Mouse (Mus musculus): ENCODE measurements at regions not wholly inside any gene's neighbourhood (a gene's known extent, or its start where the extent isn't known, plus 50 kb on each side); places are given as distances from the start of the nearest gene placed in this dataset.
"Not testable (repeated sequence)": the region's sequence is repeated elsewhere in the genome, so short reads cannot be mapped to it uniquely, and the experiment has no call there.

DNA sequence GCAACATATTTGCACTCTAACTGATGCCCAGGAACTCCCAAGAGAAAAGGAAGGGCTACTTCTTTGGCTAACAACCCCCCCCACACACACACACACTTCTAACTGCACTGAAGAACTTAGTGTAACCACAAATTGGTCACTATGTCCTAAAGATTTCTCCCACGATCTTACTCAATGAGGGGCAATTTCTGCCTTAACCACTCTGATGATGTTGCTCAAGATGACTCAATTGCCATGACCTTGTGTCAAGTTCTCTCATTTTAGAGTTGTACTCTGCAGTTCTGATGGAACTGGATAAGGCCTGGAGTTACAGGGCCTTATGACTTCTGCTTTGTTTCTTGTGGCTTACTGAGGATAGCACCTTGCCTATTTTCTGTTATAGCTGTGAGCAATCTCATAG, 81.7 kb downstream of the Sem1 start:
- WGBS: 81% methylated on average over 1 of the region's 1 CpGs

DNA sequence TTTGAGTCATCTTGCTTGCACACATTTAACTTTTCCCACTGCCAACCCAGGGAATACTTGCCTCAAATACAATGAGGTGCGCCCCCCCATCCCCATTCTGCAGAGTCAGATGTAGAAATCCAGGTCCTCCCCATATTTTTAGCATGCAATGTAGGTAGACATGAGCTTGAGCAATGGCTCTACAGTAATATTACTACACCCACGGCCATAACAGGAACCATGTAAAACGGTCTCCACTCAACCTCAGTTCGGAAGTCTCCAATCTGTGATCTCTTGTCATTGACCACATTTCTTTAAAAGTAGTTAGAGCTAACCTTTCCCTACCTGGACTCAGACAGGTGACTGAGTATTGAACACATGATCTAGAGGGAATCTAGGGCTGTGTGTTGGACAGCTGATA, 82.1 kb downstream of the Sem1 start:
- 88% methylated on average over 4 of the region's 4 CpGs for WGBS
- no peak for DNase-seq (ENCODE audit: extremely low read depth, low read depth, low spot score)
- H3K4me3 ChIP-seq (ENCODE audit: insufficient read depth, low read depth, low read length): no peak overlapping the region
- no peaks in the 10 kb centered on the region for H3K36me3 ChIP-seq (ENCODE audit: control insufficient read depth, insufficient read depth, low read length)
- H3K79me2 ChIP-seq (ENCODE audit: control insufficient read depth, insufficient read depth, low read length): no peaks in the 10 kb centered on the region
- TF ChIP-seq POLR2A (IDR thresholded peaks at IDR 0.05; ENCODE audit: extremely low read depth, insufficient read depth, low read length) (no peak), CTCF (IDR thresholded peaks at IDR 0.05; ENCODE audit: low read depth, low read length) (no peak)
- no peaks in the 10 kb centered on the region for H3K27me3 ChIP-seq (ENCODE audit: control insufficient read depth, insufficient read depth, low read length)
- H3K4me1 ChIP-seq (ENCODE audit: control insufficient read depth, insufficient read depth, low read length): no peaks in the 10 kb centered on the region
- no peak overlapping the region for H3K9ac ChIP-seq (ENCODE audit: low read depth, low read length)
- no peak overlapping the region for H3K27ac ChIP-seq (replicated peaks; ENCODE audit: insufficient read depth, low read depth, low read length)

More for the DNA sequence above, 81.7 kb downstream of the Sem1 start:
- Histone ChIP-seq H3K9ac (ENCODE audit: low read depth, low read length) (no peak overlapping the region), H3K79me2 (ENCODE audit: control insufficient read depth, insufficient read depth, low read length) (no peaks in the 10 kb centered on the region), H3K27me3 (ENCODE audit: control insufficient read depth, insufficient read depth, low read length) (no peaks in the 10 kb centered on the region), H3K27ac (replicated peaks; ENCODE audit: insufficient read depth, low read depth, low read length) (no peak overlapping the region), H3K4me3 (ENCODE audit: insufficient read depth, low read depth, low read length) (no peak overlapping the region), H3K36me3 (ENCODE audit: control insufficient read depth, insufficient read depth, low read length) (no peaks in the 10 kb centered on the region), H3K4me1 (ENCODE audit: control insufficient read depth, insufficient read depth, low read length) (no peaks in the 10 kb centered on the region)
- TF ChIP-seq POLR2A (IDR thresholded peaks at IDR 0.05; ENCODE audit: extremely low read depth, insufficient read depth, low read length): no peak
- no peak for DNase-seq (ENCODE audit: extremely low read depth, low read depth, low spot score)

DNA sequence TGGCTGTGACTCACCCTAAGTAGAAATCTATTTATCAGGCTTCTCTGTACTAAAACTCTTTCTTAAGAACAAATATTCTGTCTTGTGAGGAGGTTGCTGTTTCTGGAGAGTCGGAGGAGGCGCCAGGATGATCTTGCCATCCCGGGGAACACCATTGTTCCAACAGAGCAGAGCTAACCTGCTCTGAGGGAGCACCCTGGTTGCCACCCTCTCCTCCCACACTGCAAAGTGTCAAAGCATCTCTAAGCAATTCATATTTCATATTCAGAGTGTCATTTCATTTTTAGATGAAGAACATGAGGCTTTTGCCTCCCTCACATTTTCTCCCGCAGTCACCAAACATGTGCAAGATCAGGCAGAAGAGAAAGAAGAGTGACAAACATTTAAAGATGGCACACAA, 90.3 kb downstream of the Sem1 start:
- no peak overlapping the region for H3K4me3 ChIP-seq (ENCODE audit: insufficient read depth, low read depth, low read length)
- H3K27ac ChIP-seq (replicated peaks; ENCODE audit: insufficient read depth, low read depth, low read length): no peak overlapping the region
- H3K79me2 ChIP-seq (ENCODE audit: control insufficient read depth, insufficient read depth, low read length): no peaks in the 10 kb centered on the region
- DNase-seq (ENCODE audit: extremely low read depth, low read depth, low spot score): no peak
- WGBS: 84% methylated on average over 4 of the region's 4 CpGs
- TF ChIP-seq POLR2A (IDR thresholded peaks at IDR 0.05; ENCODE audit: extremely low read depth, insufficient read depth, low read length) (no peak), CTCF (IDR thresholded peaks at IDR 0.05; ENCODE audit: low read depth, low read length) (no peak)
- no peaks in the 10 kb centered on the region for H3K4me1 ChIP-seq (ENCODE audit: control insufficient read depth, insufficient read depth, low read length)
- no peaks in the 10 kb centered on the region for H3K36me3 ChIP-seq (ENCODE audit: control insufficient read depth, insufficient read depth, low read length)
- H3K9ac ChIP-seq (ENCODE audit: low read depth, low read length): no peak overlapping the region
- no peaks in the 10 kb centered on the region for H3K27me3 ChIP-seq (ENCODE audit: control insufficient read depth, insufficient read depth, low read length)

DNA sequence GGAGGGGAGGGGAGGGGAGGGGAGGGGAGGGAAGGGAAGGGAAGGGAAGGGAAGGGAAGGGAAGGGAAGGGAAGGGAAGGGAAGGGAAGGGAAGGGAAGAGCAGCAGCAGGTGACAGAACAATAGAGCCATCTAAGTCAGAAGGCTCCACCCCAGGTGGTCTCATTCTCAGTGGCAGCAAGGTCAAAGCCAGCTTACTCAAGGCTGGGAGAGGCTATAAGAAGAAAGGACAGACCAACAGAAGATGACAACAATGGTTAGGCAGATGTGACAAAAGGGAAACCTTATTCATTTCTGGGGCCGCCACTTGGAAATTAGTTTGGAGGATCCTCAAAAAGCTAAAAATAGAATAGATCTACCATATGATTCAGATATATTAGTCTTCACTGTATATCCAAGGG, 96.9 kb downstream of the Sem1 start:
- not testable (repeated sequence) for H3K27me3 ChIP-seq (ENCODE audit: control insufficient read depth, insufficient read depth, low read length); DNase-seq (ENCODE audit: extremely low read depth, low read depth, low spot score); H3K4me3 ChIP-seq (ENCODE audit: insufficient read depth, low read depth, low read length); H3K79me2 ChIP-seq (ENCODE audit: control insufficient read depth, insufficient read depth, low read length); H3K4me1 ChIP-seq (ENCODE audit: control insufficient read depth, insufficient read depth, low read length); H3K27ac ChIP-seq (replicated peaks; ENCODE audit: insufficient read depth, low read depth, low read length); H3K9ac ChIP-seq (ENCODE audit: low read depth, low read length); H3K36me3 ChIP-seq (ENCODE audit: control insufficient read depth, insufficient read depth, low read length)
- 100% methylated on average over 1 of the region's 1 CpGs for WGBS

DNA sequence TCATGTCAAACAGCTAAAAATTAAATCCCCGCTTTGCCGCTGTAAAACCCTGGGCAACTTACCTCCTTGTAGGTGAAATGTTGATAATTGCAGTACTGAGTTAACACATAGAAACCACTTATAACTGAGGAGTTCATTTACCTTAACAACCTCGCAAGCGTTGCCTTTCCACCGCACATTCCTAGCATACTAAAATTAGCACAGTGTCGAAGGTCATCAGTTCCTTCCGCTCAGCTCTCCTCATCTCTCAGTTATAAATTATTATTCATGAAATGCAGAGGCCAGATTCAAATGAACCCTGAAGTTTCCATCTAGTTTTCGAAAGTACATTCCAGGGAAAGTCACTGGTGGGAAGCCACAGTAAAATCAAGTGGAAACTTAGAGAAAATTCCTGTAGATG, 108.1 kb downstream of the Sem1 start:
- no peak for DNase-seq (ENCODE audit: extremely low read depth, low read depth, low spot score)
- H3K27ac ChIP-seq (replicated peaks; ENCODE audit: insufficient read depth, low read depth, low read length): no peak overlapping the region
- no peak for TF ChIP-seq POLR2A (IDR thresholded peaks at IDR 0.05; ENCODE audit: extremely low read depth, insufficient read depth, low read length)
- TF ChIP-seq CTCF (IDR thresholded peaks at IDR 0.05; ENCODE audit: low read depth, low read length): no peak
- H3K79me2 ChIP-seq (ENCODE audit: control insufficient read depth, insufficient read depth, low read length): no peaks in the 10 kb centered on the region
- no peak overlapping the region for H3K4me3 ChIP-seq (ENCODE audit: insufficient read depth, low read depth, low read length)
- H3K4me1 ChIP-seq (ENCODE audit: control insufficient read depth, insufficient read depth, low read length): no peaks in the 10 kb centered on the region
- H3K9ac ChIP-seq (ENCODE audit: low read depth, low read length): no peak overlapping the region
- no peaks in the 10 kb centered on the region for H3K36me3 ChIP-seq (ENCODE audit: control insufficient read depth, insufficient read depth, low read length)
- no peaks in the 10 kb centered on the region for H3K27me3 ChIP-seq (ENCODE audit: control insufficient read depth, insufficient read depth, low read length)
- 77% methylated on average over 8 of the region's 8 CpGs for WGBS

DNA sequence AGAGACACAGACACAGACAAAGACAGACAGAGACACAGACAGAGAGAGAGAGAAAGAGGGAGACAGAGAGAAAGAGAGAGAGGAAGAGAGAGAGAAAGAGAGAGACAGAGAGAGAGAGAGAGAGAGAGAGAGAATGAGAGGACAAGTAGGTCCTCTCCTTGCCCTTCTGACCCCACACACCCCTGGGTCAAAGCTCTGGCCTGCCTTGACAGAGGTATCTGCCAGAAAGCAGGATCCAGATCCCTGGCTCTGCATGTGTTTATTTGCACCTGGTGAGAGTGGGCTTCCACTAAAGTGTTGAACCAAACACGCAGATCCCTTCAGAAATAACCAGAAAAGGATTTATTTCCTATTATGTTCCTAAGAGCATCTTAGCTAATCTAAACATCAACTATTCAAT, 110.9 kb downstream of the Sem1 start:
- Histone ChIP-seq H3K4me3 (ENCODE audit: insufficient read depth, low read depth, low read length) (no peak overlapping the region), H3K36me3 (ENCODE audit: control insufficient read depth, insufficient read depth, low read length) (no peaks in the 10 kb centered on the region), H3K27me3 (ENCODE audit: control insufficient read depth, insufficient read depth, low read length) (no peaks in the 10 kb centered on the region), H3K27ac (replicated peaks; ENCODE audit: insufficient read depth, low read depth, low read length) (no peak overlapping the region), H3K4me1 (ENCODE audit: control insufficient read depth, insufficient read depth, low read length) (no peaks in the 10 kb centered on the region), H3K79me2 (ENCODE audit: control insufficient read depth, insufficient read depth, low read length) (no peaks in the 10 kb centered on the region), H3K9ac (ENCODE audit: low read depth, low read length) (no peak overlapping the region)
- WGBS: 49% methylated on average over 1 of the region's 1 CpGs
- TF ChIP-seq CTCF (IDR thresholded peaks at IDR 0.05; ENCODE audit: low read depth, low read length): no peak
- TF ChIP-seq POLR2A (IDR thresholded peaks at IDR 0.05; ENCODE audit: extremely low read depth, insufficient read depth, low read length): no peak
- DNase-seq (ENCODE audit: extremely low read depth, low read depth, low spot score): no peak
